Mouse (Mus musculus) bone marrow, adult 2 months (tissue): Measurements from ENCODE around the gene Gadd45g. TPM values are rescaled to one million over a fixed set of nuclear protein-coding genes. Genes with fewer than 3 reads are reported as not detected.
A peak's percentile ranks its signal among the peaks of the same experiment; 100 is the strongest.

Experiments
- H3K27ac ChIP-seq: fragments of 200-500 bp; 2 replicates; pipeline ENCODE4 v1.5.1; 2012; ENCODE audit warnings: low read depth, mild to moderate bottlenecking, control low read depth, inconsistent platforms, low read length; ENCODE audit not compliant: control insufficient read depth, poor library complexity, insufficient read depth
- H3K4me1 ChIP-seq: fragments of 200-500 bp; 2 replicates; pipeline ENCODE4 v1.6.1; 2011; ENCODE audit warnings: low read length; ENCODE audit not compliant: control insufficient read depth, insufficient read depth
- H3K4me3 ChIP-seq: fragments of 200-500 bp; replicated peaks from 2 replicates; pipeline ENCODE3; 2011; ENCODE audit warnings: mild to moderate bottlenecking, low read depth, low read length, control low read depth; ENCODE audit not compliant: control insufficient read depth
- CTCF ChIP-seq: fragments of 200-500 bp; IDR thresholded peaks from 2 replicates; pipeline ENCODE4 v1.5.1; 2011; ENCODE audit warnings: low read length, control low read depth; ENCODE audit not compliant: control insufficient read depth, insufficient read depth
- POLR2A ChIP-seq: fragments of 200-500 bp; IDR thresholded peaks from 2 replicates; pipeline ENCODE4 v1.6.1; 2011; ENCODE audit warnings: low read depth, mild to moderate bottlenecking, control low read depth, low read length, borderline replicate concordance; ENCODE audit not compliant: control insufficient read depth
- WGBS: fragments of 180-500 bp; shearing (Covaris S2); methylation state at CpG from one replicate; pipeline ENCODE4 v1.1.7; 2018; 5-methylcytosine and 5-hydroxymethylcytosine counted together
- polyA plus RNA-seq: library from polyadenylated mRNA; stranded (reverse); fragments of >200 nt; gene quantifications from 2 replicates; pipeline ENCODE4 v1.2.4, GENCODE M21; 2011; ENCODE audit warnings: low replicate concordance; ENCODE audit not compliant: missing spikeins, insufficient read depth, insufficient read length

Gadd45g gene
- polyA plus RNA-seq, 1 experiment: 23.5 TPM

GRCm38 (mm10) chr13:51837402-51837801 is 9.1 kb upstream of the Gadd45g start:
- Histone ChIP-seq H3K4me1 (peaks cover 5% of the 10 kb centered on the region; the same call in 1 of the 2 replicates), H3K4me3 (no peak overlapping the region), H3K27ac (peak overlapping the region; percentile 82)
- 3% methylated on average over 5 of the region's 5 CpGs for WGBS
- TF ChIP-seq CTCF: no peak
- TF ChIP-seq POLR2A: no peak

GRCm38 (mm10) chr13:51839250-51840026 is 7.0 kb upstream of the Gadd45g start:
- Histone ChIP-seq H3K27ac (no peak overlapping the region; the same call in 1 of the 2 replicates), H3K4me3 (no peak overlapping the region), H3K4me1 (peaks cover 9% of the 10 kb centered on the region)
- WGBS: 6% methylated on average over 8 of the region's 8 CpGs
- peak; percentile 78 for TF ChIP-seq CTCF
- TF ChIP-seq POLR2A: no peak

GRCm38 (mm10) chr13:51840702-51841101 is 5.8 kb upstream of the Gadd45g start:
- Histone ChIP-seq H3K4me1 (peaks cover 9% of the 10 kb centered on the region), H3K27ac (no peak overlapping the region), H3K4me3 (no peak overlapping the region)

GRCm38 (mm10) chr13:51841541-51842115 is 4.8 kb upstream of the Gadd45g start:
- Histone ChIP-seq H3K4me1 (peaks cover 9% of the 10 kb centered on the region), H3K27ac (no peak overlapping the region), H3K4me3 (no peak overlapping the region)
- 33% methylated on average over 12 of the region's 12 CpGs for WGBS
- TF ChIP-seq POLR2A (no peak), CTCF (no peak)

More at GRCm38 (mm10) chr13:51840702-51841101, 5.8 kb upstream of the Gadd45g start:
- TF ChIP-seq POLR2A (no peak), CTCF (no peak)
- WGBS: 57% methylated on average over 6 of the region's 6 CpGs

- H3K27ac ChIP-seq: 0 out of 2 replicates have a peak overlapping the region, but pooled peaks have one; percentile 31
- peaks cover 9% of the 10 kb centered on the region for H3K4me1 ChIP-seq
- no peak for TF ChIP-seq CTCF
- TF ChIP-seq POLR2A: no peak
- no peak overlapping the region for H3K4me3 ChIP-seq
- 23% methylated on average over 5 of the region's 5 CpGs for WGBS
Measured at GRCm38 (mm10) chr13:51842191-51842590, 4.3 kb upstream of the Gadd45g start.

DNA sequence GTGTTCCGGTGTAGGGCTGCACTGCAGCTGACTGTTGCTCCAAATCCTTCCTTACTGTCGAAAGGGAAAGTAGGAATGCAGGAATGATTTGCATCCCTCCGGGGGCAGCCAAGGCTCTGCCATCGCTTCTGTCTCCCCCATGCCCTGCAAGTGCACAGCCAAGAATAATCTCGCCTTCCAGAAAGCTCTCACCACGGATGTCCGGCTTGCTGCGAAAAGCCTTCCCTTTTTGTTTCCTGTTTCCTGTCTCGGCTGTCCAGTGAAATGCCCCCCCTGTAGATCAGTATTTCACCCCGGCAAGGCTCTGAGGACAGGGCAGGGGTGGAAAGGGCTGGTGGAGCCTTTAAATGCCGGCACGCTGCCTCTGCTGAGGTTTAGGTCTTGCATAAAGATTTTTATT is 3.7 kb upstream of the Gadd45g start:
- 3% methylated on average over 12 of the region's 12 CpGs for WGBS

GRCm38 (mm10) chr13:51843298-51843697 is 3.2 kb upstream of the Gadd45g start:
- Histone ChIP-seq H3K4me3 (no peak overlapping the region), H3K27ac (peak overlapping the region; percentile 61), H3K4me1 (peaks cover 7% of the 10 kb centered on the region)
- TF ChIP-seq CTCF (no peak), POLR2A (no peak)
- WGBS: 41% methylated on average over 4 of the region's 4 CpGs

More for the DNA sequence above, 3.7 kb upstream of the Gadd45g start:
- TF ChIP-seq CTCF (no peak), POLR2A (no peak)
- H3K4me1 ChIP-seq: peaks cover 9% of the 10 kb centered on the region
- peak overlapping the region; percentile 61 for H3K27ac ChIP-seq
- H3K4me3 ChIP-seq: peak overlapping the region; percentile 48

- Histone ChIP-seq H3K27ac (peak overlapping the region; percentile 88), H3K4me3 (no peak overlapping the region), H3K4me1 (peaks cover 7% of the 10 kb centered on the region)
- TF ChIP-seq CTCF: no peak
- TF ChIP-seq POLR2A: no peak
- 17% methylated on average over 10 of the region's 10 CpGs for WGBS
Measured at GRCm38 (mm10) chr13:51844118-51844517, 2.4 kb upstream of the Gadd45g start.

GRCm38 (mm10) chr13:51844661-51845060 is 1.8 kb upstream of the Gadd45g start:
- TF ChIP-seq POLR2A: no peak
- peak; percentile 78 for TF ChIP-seq CTCF
- WGBS: 11% methylated on average over 10 of the region's 10 CpGs
- Histone ChIP-seq H3K4me1 (peaks cover 7% of the 10 kb centered on the region), H3K27ac (peak overlapping the region; percentile 88), H3K4me3 (no peak overlapping the region)
